Mouse (Mus musculus) liver, adult 2 months (tissue): ENCODE measurements around the gene Atp13a4. TPM values are rescaled to one million over a fixed set of nuclear protein-coding genes. Genes with fewer than 3 reads are reported as not detected.
A peak's percentile ranks its signal among the peaks of the same experiment; 100 is the strongest.

Source experiments
- DNase-seq: peaks from one replicate; pipeline ENCODE4 v3.0.0-alpha.2; 2011; ENCODE audit warnings: low read depth, low spot score; ENCODE audit errors: extremely low read depth
- H3K27ac ChIP-seq: fragments of 200-500 bp; replicated peaks from 2 replicates; pipeline ENCODE4 v1.5.1; 2012; ENCODE audit warnings: low read depth, mild to moderate bottlenecking, control low read depth, inconsistent platforms, low read length; ENCODE audit not compliant: insufficient read depth
- H3K27me3 ChIP-seq: fragments of 200-500 bp; 2 replicates; pipeline ENCODE4 v1.6.1; 2012; ENCODE audit warnings: mild to moderate bottlenecking, moderate library complexity, low read length, inconsistent platforms; ENCODE audit not compliant: control insufficient read depth, insufficient read depth
- H3K36me3 ChIP-seq: fragments of 200-500 bp; 2 replicates; pipeline ENCODE4 v1.6.1; 2012; ENCODE audit warnings: low read length, inconsistent platforms; ENCODE audit not compliant: control insufficient read depth, insufficient read depth
- H3K4me1 ChIP-seq: fragments of 200-500 bp; 2 replicates; pipeline ENCODE4 v1.6.1; 2011; ENCODE audit warnings: low read length; ENCODE audit not compliant: control insufficient read depth, insufficient read depth
- H3K4me3 ChIP-seq: fragments of 200-500 bp; 2 replicates; pipeline ENCODE4 v1.5.1; 2011; ENCODE audit warnings: low read depth, mild to moderate bottlenecking, control low read depth, low read length, moderate library complexity; ENCODE audit not compliant: insufficient read depth
- H3K79me2 ChIP-seq: fragments of 200-500 bp; 2 replicates; pipeline ENCODE4 v1.6.1; 2012; ENCODE audit warnings: inconsistent platforms, mild to moderate bottlenecking, low read length, moderate library complexity; ENCODE audit not compliant: control insufficient read depth, insufficient read depth
- H3K9ac ChIP-seq: fragments of 200-500 bp; 2 replicates; pipeline ENCODE4 v1.6.1; 2012; ENCODE audit warnings: low read depth, mild to moderate bottlenecking, control low read depth, inconsistent platforms, low read length
- CTCF ChIP-seq: fragments of 200-500 bp; IDR thresholded peaks from 2 replicates; pipeline ENCODE4 v1.5.1; 2011; ENCODE audit warnings: low read depth, low read length, control low read depth
- POLR2A ChIP-seq: fragments of 200-500 bp; IDR thresholded peaks from 2 replicates; pipeline ENCODE4 v1.6.1; 2011; ENCODE audit warnings: low read length, control low read depth; ENCODE audit not compliant: insufficient read depth; ENCODE audit errors: extremely low read depth
- WGBS: fragments of 180-500 bp; shearing (Covaris S2); methylation state at CpG from one replicate; pipeline ENCODE4 v1.1.7; 2018; 5-methylcytosine and 5-hydroxymethylcytosine counted together
- polyA plus RNA-seq: library from polyadenylated mRNA; depleted of rRNA; stranded (reverse); fragments of >200 nt; gene quantifications from 2 replicates; pipeline ENCODE4 v1.2.3, GENCODE M21; 2012
- total RNA-seq: library from RNA; depleted of rRNA; stranded (reverse); fragments of >200 nt; gene quantifications from 2 replicates; pipeline ENCODE4 v1.2.3, GENCODE M21; 2014

Gene Atp13a4
- total and polyA plus RNA-seq, 2 experiments = not detected

DNA sequence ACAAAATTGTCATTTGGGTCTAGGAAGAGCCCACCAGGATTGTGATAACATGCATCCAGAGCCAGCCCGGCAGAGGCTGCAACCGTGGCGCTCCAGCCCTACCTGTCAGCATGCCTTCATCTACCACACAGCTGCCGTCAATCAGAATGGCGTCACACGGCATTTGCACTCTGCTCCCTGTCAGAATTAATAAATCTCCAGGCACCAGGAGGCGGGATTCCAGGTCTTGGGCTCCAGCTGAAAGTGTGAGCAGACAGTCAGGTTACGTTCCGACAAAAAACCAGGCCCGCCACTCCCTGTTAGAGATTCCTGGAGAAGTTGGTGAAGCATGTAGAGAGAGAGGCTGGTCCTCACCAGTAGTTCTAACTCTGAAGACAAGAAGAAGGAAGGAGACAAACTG is 85.3 kb downstream of the Atp13a4 start:
- no peaks in the 10 kb centered on the region for H3K36me3 ChIP-seq
- no peaks in the 10 kb centered on the region for H3K4me1 ChIP-seq
- H3K9ac ChIP-seq = no peak overlapping the region
- TF ChIP-seq POLR2A = no peak
- no peaks in the 10 kb centered on the region for H3K79me2 ChIP-seq
- 82% methylated on average over 10 of the region's 10 CpGs for WGBS
- no peak overlapping the region for H3K27ac ChIP-seq
- DNase-seq = no peak
- H3K4me3 ChIP-seq = no peak overlapping the region
- H3K27me3 ChIP-seq = no peaks in the 10 kb centered on the region

DNA sequence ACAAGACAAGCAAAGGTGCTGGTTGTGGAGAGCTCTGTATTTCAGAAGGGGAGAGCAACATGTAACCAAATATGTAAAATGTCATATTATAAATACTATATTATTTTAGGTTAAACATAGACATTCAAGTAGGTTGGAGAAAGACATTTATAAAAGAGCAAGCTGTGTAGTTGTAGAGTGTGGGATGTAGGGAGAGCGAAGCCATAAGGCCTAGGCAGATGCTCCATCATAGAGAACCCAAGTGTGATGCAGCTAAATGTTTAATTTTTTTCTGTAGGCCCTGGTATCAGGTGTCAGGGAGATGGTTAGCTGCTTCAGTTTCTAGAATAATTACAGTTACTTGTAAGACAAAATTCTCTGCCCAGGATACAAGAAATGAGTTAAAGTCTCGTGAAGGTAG is 87.8 kb downstream of the Atp13a4 start:
- H3K27ac ChIP-seq = no peak overlapping the region
- WGBS = 88% methylated on average over 2 of the region's 2 CpGs

DNA sequence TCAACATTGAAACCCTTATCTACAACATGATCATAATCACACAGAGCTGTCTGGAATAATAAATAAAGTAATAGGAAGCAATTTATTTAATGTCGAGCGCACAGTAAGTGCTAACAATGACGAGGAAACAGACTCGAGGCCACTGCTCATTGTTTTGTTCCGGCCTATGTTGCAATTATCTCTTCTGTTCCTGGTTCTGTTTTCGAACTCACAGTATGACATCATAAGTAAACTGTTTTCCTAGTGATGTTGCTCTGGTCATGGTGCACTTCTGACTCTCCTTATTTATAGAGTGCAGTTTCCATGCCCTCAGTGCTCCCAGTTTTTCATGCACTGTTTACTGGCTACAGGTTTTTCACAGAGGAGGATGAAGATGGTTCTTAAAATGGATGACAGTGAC is 91.4 kb downstream of the Atp13a4 start:
- 57% methylated on average over 6 of the region's 6 CpGs for WGBS
- Histone ChIP-seq H3K27ac (no peak overlapping the region), H3K79me2 (no peaks in the 10 kb centered on the region), H3K4me3 (no peak overlapping the region), H3K36me3 (no peaks in the 10 kb centered on the region), H3K4me1 (no peaks in the 10 kb centered on the region), H3K27me3 (no peaks in the 10 kb centered on the region), H3K9ac (no peak overlapping the region)
- TF ChIP-seq CTCF = no peak
- TF ChIP-seq POLR2A = no peak
- peak; percentile 10 for DNase-seq

More for the DNA sequence above, 87.8 kb downstream of the Atp13a4 start:
- TF ChIP-seq POLR2A (no peak), CTCF (no peak)
- DNase-seq = no peak
- no peaks in the 10 kb centered on the region for H3K27me3 ChIP-seq
- no peak overlapping the region for H3K4me3 ChIP-seq
- no peaks in the 10 kb centered on the region for H3K36me3 ChIP-seq
- H3K79me2 ChIP-seq = no peaks in the 10 kb centered on the region
- no peaks in the 10 kb centered on the region for H3K4me1 ChIP-seq
- no peak overlapping the region for H3K9ac ChIP-seq

DNA sequence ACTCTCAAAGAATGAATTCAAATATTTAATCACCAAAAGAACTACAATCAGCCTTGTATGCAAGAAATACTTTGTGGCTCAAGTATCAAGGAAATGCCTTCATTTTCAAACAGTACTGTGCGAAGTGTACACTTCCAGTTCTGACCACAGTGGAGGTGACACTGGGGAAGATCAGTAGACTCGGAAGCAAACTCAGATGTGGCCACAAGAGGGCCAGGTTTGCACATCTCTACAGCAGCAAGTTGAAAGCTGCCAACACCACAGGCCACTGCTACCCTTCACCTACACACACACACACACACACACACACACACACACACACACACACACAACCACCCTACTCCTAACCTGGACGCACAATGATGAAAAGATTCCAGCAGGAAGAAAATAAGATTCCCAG is 93.0 kb downstream of the Atp13a4 start:
- no peak overlapping the region for H3K9ac ChIP-seq
- no peaks in the 10 kb centered on the region for H3K36me3 ChIP-seq
- H3K27ac ChIP-seq = no peak overlapping the region
- TF ChIP-seq CTCF (peak; percentile 63), POLR2A (no peak)
- no peaks in the 10 kb centered on the region for H3K27me3 ChIP-seq
- no peaks in the 10 kb centered on the region for H3K79me2 ChIP-seq
- H3K4me1 ChIP-seq = no peaks in the 10 kb centered on the region
- no peak overlapping the region for H3K4me3 ChIP-seq
- 19% methylated on average over 3 of the region's 3 CpGs for WGBS
- DNase-seq = peak; percentile 43

DNA sequence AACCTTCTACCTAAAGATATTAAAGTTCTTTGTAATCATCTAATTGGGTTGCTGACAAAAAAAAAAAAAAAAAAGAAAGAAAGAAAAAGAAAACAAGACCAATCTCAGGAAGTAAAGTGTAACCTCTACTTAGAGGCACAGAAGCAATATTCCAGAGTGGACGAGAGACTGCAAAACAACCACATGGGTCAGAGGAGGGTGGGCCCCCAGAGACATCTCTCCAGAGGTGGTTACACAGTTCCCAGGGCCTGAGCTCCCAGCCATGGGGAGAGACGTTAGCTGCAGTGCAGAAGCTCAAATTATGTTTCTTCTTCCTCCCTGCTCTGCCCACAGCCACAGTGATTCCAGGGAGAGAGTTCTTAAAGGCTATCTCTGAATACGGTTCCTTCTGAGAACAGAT is 102.5 kb downstream of the Atp13a4 start:
- Histone ChIP-seq H3K9ac (no peak overlapping the region), H3K27ac (no peak overlapping the region), H3K79me2 (no peaks in the 10 kb centered on the region), H3K27me3 (no peaks in the 10 kb centered on the region), H3K4me3 (no peak overlapping the region), H3K4me1 (no peaks in the 10 kb centered on the region), H3K36me3 (no peaks in the 10 kb centered on the region)
- DNase-seq = no peak
- no peak for TF ChIP-seq POLR2A
- no peak for TF ChIP-seq CTCF
- WGBS = 74% methylated on average over 3 of the region's 3 CpGs

DNA sequence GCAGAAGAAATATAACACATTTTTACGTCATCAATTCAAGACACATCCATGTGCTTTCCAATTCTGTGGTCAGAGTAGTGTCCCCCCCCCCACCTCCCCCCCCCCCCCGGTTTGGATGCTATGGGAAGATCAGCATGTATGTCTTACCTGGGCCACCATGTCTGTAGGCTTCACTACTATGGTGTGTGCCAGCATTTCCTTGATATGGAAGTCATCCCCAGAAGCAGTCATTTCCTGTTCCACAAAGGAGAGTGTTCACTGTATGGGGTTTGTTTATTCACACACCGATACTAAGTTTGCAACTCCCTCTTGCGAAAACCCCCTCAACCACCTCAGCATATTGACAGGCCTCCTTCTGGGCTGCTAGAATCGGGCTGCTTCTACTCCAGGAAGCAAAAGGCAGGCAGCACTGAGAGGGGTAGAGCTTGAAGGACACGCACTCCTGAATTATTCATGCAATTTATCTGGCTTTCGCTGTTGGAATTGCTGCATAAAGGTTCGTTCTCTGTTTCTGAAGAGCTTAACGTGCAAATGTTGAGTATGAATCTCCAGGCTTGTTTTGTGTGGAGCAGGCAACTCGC is 103.2 kb downstream of the Atp13a4 start:
- Histone ChIP-seq H3K4me3 (no peak overlapping the region), H3K36me3 (no peaks in the 10 kb centered on the region), H3K79me2 (no peaks in the 10 kb centered on the region), H3K9ac (no peak overlapping the region), H3K4me1 (no peaks in the 10 kb centered on the region), H3K27ac (no peak overlapping the region), H3K27me3 (no peaks in the 10 kb centered on the region)
- WGBS = 65% methylated on average over 10 of the region's 10 CpGs
- DNase-seq = no peak
- TF ChIP-seq CTCF = no peak
- TF ChIP-seq POLR2A = no peak
